Mouse (Mus musculus): Measurements from ENCODE around the gene Rpl27. TPM values are rescaled to one million over a fixed set of nuclear protein-coding genes. Genes with fewer than 3 reads are reported as not detected.

The Rpl27 gene
- total and polyA plus RNA-seq, 3 experiments, result 909 to 5,728 (median 3,039) TPM

DNA sequence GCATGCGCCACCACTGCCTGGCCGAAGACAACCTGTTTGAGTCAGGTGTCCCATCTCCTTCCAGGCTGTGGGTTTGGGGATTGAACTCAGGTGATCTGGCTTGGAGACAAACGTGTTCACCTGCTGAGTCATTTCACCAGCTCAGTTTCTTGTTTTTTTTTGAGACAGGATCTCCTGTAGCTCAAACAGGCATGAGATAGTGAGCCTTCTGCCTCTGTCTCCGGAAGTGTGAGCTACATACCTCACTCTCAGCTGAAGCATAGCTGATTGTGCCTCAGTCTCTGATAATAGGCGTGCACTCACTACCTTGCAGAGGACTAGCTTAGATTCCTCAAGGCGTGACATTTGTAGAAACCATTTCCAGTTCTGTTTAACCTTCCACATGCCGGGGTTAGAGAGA, 42.7 kb downstream of the Rpl27 start:
- no peak overlapping the region for H3K4me3 ChIP-seq (replicated peaks in 1 of 3; ENCODE audit: low read depth in 2 of 3, low read length in 2 of 3, poor library complexity in 1 of 3)

DNA sequence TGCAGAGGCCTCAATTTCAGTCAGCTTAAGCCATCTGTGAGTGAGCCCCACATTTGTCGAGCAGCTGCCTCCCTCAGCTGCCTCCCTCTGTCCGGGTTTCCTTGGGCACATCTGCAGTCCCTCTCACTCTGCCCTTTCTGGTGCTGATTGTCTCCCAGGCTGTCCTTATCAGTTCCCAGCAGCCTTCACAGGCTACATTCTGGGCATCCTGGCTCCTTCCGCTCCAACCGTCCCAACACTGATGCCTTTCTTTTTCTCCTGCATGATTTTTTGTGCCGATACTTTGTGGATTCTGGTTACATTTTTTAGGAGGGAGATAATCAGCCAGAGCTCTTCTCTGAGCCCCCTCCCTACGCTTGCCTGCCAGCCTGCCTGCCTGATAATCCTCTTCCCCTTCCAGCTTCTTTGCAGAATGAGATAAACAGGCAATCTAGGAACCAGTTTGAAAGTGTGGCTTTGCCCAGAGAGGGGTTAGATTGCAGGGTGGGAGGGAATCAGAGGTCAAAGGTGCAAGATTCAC, 43.5 kb downstream of the Rpl27 start:
- no peak for DNase-seq (ENCODE audit: extremely low read depth)
- in situ Hi-C loops (cut with MboI; ENCODE audit: low pct_ligation_motif_present, low pct_unique_long_range_greater_than_20kb, low sequenced_read_pairs), result no loop called here
- no peak overlapping the region for H3K27ac ChIP-seq (ENCODE audit: insufficient read depth, low read depth)

More for the DNA sequence above, 42.7 kb downstream of the Rpl27 start:
- no peak overlapping the region for H3K4me2 ChIP-seq (ENCODE audit: insufficient read depth, low read depth, poor library complexity, severe bottlenecking)
- dilution Hi-C loops (cut with MboI; ENCODE audit: extremely low pct_ligation_motif_present, extremely low pct_unique_long_range_greater_than_20kb, low sequenced_read_pairs) (no loop called here), in situ Hi-C loops (cut with MboI; ENCODE audit: low pct_ligation_motif_present, low pct_unique_long_range_greater_than_20kb, low sequenced_read_pairs) (no loop called here)
- H3K27me3 ChIP-seq (replicated peaks), result no peaks in the 10 kb centered on the region
- peaks cover 27 to 42% of the 10 kb centered on the region in 2 experiments for H3K36me3 ChIP-seq (replicated peaks in 1 of 2; ENCODE audit: control insufficient read depth in 1 of 2, insufficient read depth in 1 of 2, low read length in 1 of 2)
- no peaks in the 10 kb centered on the region for H3K9me3 ChIP-seq (replicated peaks; ENCODE audit: low read length)
- 0 out of 2 replicates have a peak, but pooled peaks have one; percentile 27 for TF ChIP-seq JUND (conservative IDR thresholded peaks at IDR 0.05; ENCODE audit: low read depth, low read length)
- TF ChIP-seq POLR2AphosphoS2 (IDR thresholded peaks at IDR 0.05; ENCODE audit: low read depth, low read length), result no peak; the same call in 1 of the 2 replicates
- peak; percentile 39; the same call in 1 of the 2 replicates for TF ChIP-seq BHLHE40 (IDR thresholded peaks at IDR 0.05; ENCODE audit: low read depth, low read length)
- peak; percentile 7; the same call in 1 of the 2 replicates for TF ChIP-seq JUN (IDR thresholded peaks at IDR 0.05; ENCODE audit: insufficient read depth, low read depth, low read length)
- peak; percentile 43 for TF ChIP-seq ZNF384 (IDR thresholded peaks at IDR 0.05; ENCODE audit: low read depth, low read length)
- no peak for TF ChIP-seq ETS1 (conservative IDR thresholded peaks at IDR 0.05; ENCODE audit: low read depth, low read length)
- TF ChIP-seq CTCF (conservative IDR thresholded peaks at IDR 0.05 in 1 of 2, IDR thresholded peaks at IDR 0.05 in 1 of 2; ENCODE audit: low read depth in 2 of 2, low read length in 2 of 2), result no peak
- peak; percentile 53; the same call in 1 of the 2 replicates for TF ChIP-seq IRF4 (IDR thresholded peaks at IDR 0.05; ENCODE audit: low read depth, low read length)
- TF ChIP-seq E2F4 (IDR thresholded peaks at IDR 0.05; ENCODE audit: insufficient replicate concordance, low read depth, low read length), result no peak
- DNase-seq (ENCODE audit: extremely low read depth), result no peak
- no peak overlapping the region for H3K27ac ChIP-seq (ENCODE audit: insufficient read depth, low read depth)
- peaks cover 0 to 6% of the 10 kb centered on the region in 2 experiments; a peak in 1 of 4 replicates for H3K4me1 ChIP-seq (ENCODE audit: control insufficient read depth in 1 of 2, insufficient read depth in 2 of 2)
- H3K9ac ChIP-seq (ENCODE audit: insufficient read depth, low read depth), result no peak overlapping the region
- H3K79me2 ChIP-seq (replicated peaks; ENCODE audit: control insufficient read depth, extremely low read depth, insufficient read depth, poor library complexity, severe bottlenecking), result no peaks in the 10 kb centered on the region

More for the DNA sequence above, 43.5 kb downstream of the Rpl27 start:
- H3K4me1 ChIP-seq (ENCODE audit: control insufficient read depth in 1 of 2, insufficient read depth in 2 of 2), result peaks cover 0 to 6% of the 10 kb centered on the region in 2 experiments; a peak in 1 of 4 replicates
- no peaks in the 10 kb centered on the region for H3K9me3 ChIP-seq (replicated peaks; ENCODE audit: low read length)
- dilution Hi-C loops (cut with MboI; ENCODE audit: extremely low pct_ligation_motif_present, extremely low pct_unique_long_range_greater_than_20kb, low sequenced_read_pairs), result no loop called here
- H3K4me2 ChIP-seq (ENCODE audit: insufficient read depth, low read depth, poor library complexity, severe bottlenecking), result no peak overlapping the region
- no peak for TF ChIP-seq POLR2A (IDR thresholded peaks at IDR 0.05; ENCODE audit: low read depth, low read length)
- no peak for TF ChIP-seq MEF2A (IDR thresholded peaks at IDR 0.05; ENCODE audit: borderline replicate concordance, low read depth, low read length)
- TF ChIP-seq ZKSCAN1 (IDR thresholded peaks at IDR 0.05; ENCODE audit: borderline replicate concordance, low read depth, low read length), result no peak
- no peak for TF ChIP-seq PAX5 (IDR thresholded peaks at IDR 0.05; ENCODE audit: low read length)
- TF ChIP-seq ELF1 (IDR thresholded peaks at IDR 0.05; ENCODE audit: low read depth, low read length), result no peak
- TF ChIP-seq MAFK (IDR thresholded peaks at IDR 0.05; ENCODE audit: insufficient replicate concordance, low read length), result no peak
- no peak for TF ChIP-seq POLR2AphosphoS2 (IDR thresholded peaks at IDR 0.05; ENCODE audit: low read depth, low read length)
- TF ChIP-seq ZNF384 (IDR thresholded peaks at IDR 0.05; ENCODE audit: low read depth, low read length), result no peak
- TF ChIP-seq ZC3H11A (IDR thresholded peaks at IDR 0.05; ENCODE audit: low read depth, low read length), result no peak
- no peak for TF ChIP-seq CHD2 (IDR thresholded peaks at IDR 0.05; ENCODE audit: low read length)
- no peak for TF ChIP-seq EP300 (IDR thresholded peaks at IDR 0.05; ENCODE audit: low read length)
- H3K79me2 ChIP-seq (replicated peaks; ENCODE audit: control insufficient read depth, extremely low read depth, insufficient read depth, poor library complexity, severe bottlenecking), result no peaks in the 10 kb centered on the region
- peaks cover 30 to 49% of the 10 kb centered on the region in 2 experiments for H3K36me3 ChIP-seq (replicated peaks in 1 of 2; ENCODE audit: control insufficient read depth in 1 of 2, insufficient read depth in 1 of 2, low read length in 1 of 2)
- no peak overlapping the region for H3K9ac ChIP-seq (ENCODE audit: insufficient read depth, low read depth)
- H3K4me3 ChIP-seq (replicated peaks in 1 of 3; ENCODE audit: low read depth in 2 of 3, low read length in 2 of 3, poor library complexity in 1 of 3), result no peak overlapping the region
- H3K27me3 ChIP-seq (replicated peaks), result no peaks in the 10 kb centered on the region
